Mouse (Mus musculus): ENCODE data around the gene Prkcsh.

Gene Prkcsh

GRCm38 (mm10) chr9:22049315-22049714 lies 46.7 kb downstream of the Prkcsh start:
- no peak for DNase-seq (ENCODE audit: low read depth, low spot score)

GRCm38 (mm10) chr9:22049721-22050270 lies 47.2 kb downstream of the Prkcsh start:
- no peak for DNase-seq (ENCODE audit: low read depth, low spot score)

GRCm38 (mm10) chr9:22050351-22050889 lies 47.8 kb downstream of the Prkcsh start:
- peak; percentile 89 for DNase-seq (ENCODE audit: low read depth, low spot score)

GRCm38 (mm10) chr9:22051161-22051957 lies 48.8 kb downstream of the Prkcsh start:
- no peak for DNase-seq (ENCODE audit: low read depth, low spot score)

GRCm38 (mm10) chr9:22051958-22052254 lies 49.3 kb downstream of the Prkcsh start, which contains the start of gene Elavl3:
Gene Elavl3, minus strand, starts transcription at chr9:22052023.
- peak; percentile 72 for DNase-seq (ENCODE audit: low read depth, low spot score)

- DNase-seq (ENCODE audit: low read depth, low spot score), result peak; percentile 47
Observed at GRCm38 (mm10) chr9:22053657-22054056, 51.1 kb downstream of the Prkcsh start.

- peak; percentile 96 for DNase-seq (ENCODE audit: low read depth, low spot score)
Observed at GRCm38 (mm10) chr9:22054411-22055076, 51.9 kb downstream of the Prkcsh start.

GRCm38 (mm10) chr9:22055713-22056112 lies 53.1 kb downstream of the Prkcsh start:
- DNase-seq (ENCODE audit: low read depth, low spot score), result no peak

GRCm38 (mm10) chr9:22056303-22056910 lies 53.8 kb downstream of the Prkcsh start:
- no peak for DNase-seq (ENCODE audit: low read depth, low spot score)

GRCm38 (mm10) chr9:22057031-22057517 lies 54.5 kb downstream of the Prkcsh start:
- DNase-seq (ENCODE audit: low read depth, low spot score), result no peak

- DNase-seq (ENCODE audit: low read depth, low spot score), result no peak
Observed at GRCm38 (mm10) chr9:22058011-22058424, 55.4 kb downstream of the Prkcsh start.

GRCm38 (mm10) chr9:22061339-22061738 lies 58.7 kb downstream of the Prkcsh start:
- DNase-seq (ENCODE audit: low read depth, low spot score), result no peak
